Mouse (Mus musculus) MEL (cell line): Measurements from ENCODE around the gene Zpbp. TPM values are rescaled to one million over a fixed set of nuclear protein-coding genes. Genes with fewer than 3 reads are reported as not detected.

Experiments used
- DNase-seq: peaks from one replicate; pipeline ENCODE4 v3.0.0; 2011; ENCODE audit warnings: low read depth, low spot score
- H3K27ac ChIP-seq: 2 replicates; pipeline ENCODE4 v1.5.1; 2012; ENCODE audit warnings: low read depth, mild to moderate bottlenecking, control low read depth, low read length, moderate library complexity; ENCODE audit not compliant: control insufficient read depth
- H3K27me3 ChIP-seq, 2 experiments: fragments of 150-350 bp in 1 of 2; sonication (generic) in 1 of 2; 2 replicates each; pipeline ENCODE4 v1.6.1; 2012; ENCODE audit warnings: low read length in 2 of 2, mild to moderate bottlenecking in 2 of 2, improper control_type of control experiment in 1 of 2, moderate library complexity in 1 of 2; ENCODE audit not compliant: insufficient read depth in 2 of 2, control insufficient read depth in 1 of 2
- H3K36me3 ChIP-seq, 2 experiments: 2 replicates each; pipeline ENCODE4 v1.6.1; 2012 to 2014; ENCODE audit warnings: low read length in 2 of 2, improper control_type of control experiment in 1 of 2, inconsistent platforms in 1 of 2, mild to moderate bottlenecking in 1 of 2; ENCODE audit not compliant: insufficient read depth in 2 of 2, control insufficient read depth in 1 of 2
- H3K4me1 ChIP-seq, 2 experiments: fragments of 150-350 bp in 1 of 2; sonication (generic) in 1 of 2; 2 replicates each; pipeline ENCODE4 v1.6.1; 2012; ENCODE audit warnings: low read length in 2 of 2, improper control_type of control experiment in 1 of 2, mild to moderate bottlenecking in 1 of 2; ENCODE audit not compliant: insufficient read depth in 2 of 2, control insufficient read depth in 1 of 2
- H3K4me3 ChIP-seq, 2 experiments: fragments of 150-350 bp in 1 of 2; sonication (generic) in 1 of 2; 2 replicates each; pipeline ENCODE4 v1.5.1; 2012; ENCODE audit warnings: low read depth in 2 of 2, low read length in 2 of 2, mild to moderate bottlenecking in 2 of 2, moderate library complexity in 2 of 2, control low read depth in 1 of 2, improper control_type of control experiment in 1 of 2; ENCODE audit not compliant: control insufficient read depth in 1 of 2, insufficient read depth in 1 of 2
- H3K79me2 ChIP-seq: 2 replicates; pipeline ENCODE4 v1.6.1; 2012; ENCODE audit warnings: mild to moderate bottlenecking, low read length, moderate library complexity; ENCODE audit not compliant: control insufficient read depth, poor library complexity, insufficient read depth
- H3K9ac ChIP-seq: 2 replicates; pipeline ENCODE4 v1.6.1; 2012; ENCODE audit warnings: low read depth, mild to moderate bottlenecking, control low read depth, low read length, moderate library complexity; ENCODE audit not compliant: control insufficient read depth, poor library complexity, severe bottlenecking
- H3K9me3 ChIP-seq: fragments of 150-350 bp; sonication (generic); replicated peaks from 2 replicates; pipeline ENCODE4 v1.6.1; 2012; ENCODE audit warnings: mild to moderate bottlenecking, low read length, improper control_type of control experiment, moderate library complexity; ENCODE audit not compliant: insufficient read depth
- CTCF ChIP-seq, 3 experiments: IDR thresholded peaks in 2 of 3; conservative IDR thresholded peaks in 1 of 3; 2 replicates each; pipeline ENCODE4 v1.5.1; 2011 to 2012; ENCODE audit warnings: low read length in 3 of 3, low read depth in 2 of 3, mild to moderate bottlenecking in 2 of 3, improper control_type of control experiment in 1 of 3, inconsistent platforms in 1 of 3, mixed read lengths in 1 of 3, moderate library complexity in 1 of 3; ENCODE audit not compliant: control insufficient read depth in 1 of 3, insufficient read depth in 1 of 3, poor library complexity in 1 of 3, severe bottlenecking in 1 of 3
- ELF1 ChIP-seq: IDR thresholded peaks from 2 replicates; pipeline ENCODE4 v1.6.1; 2014; ENCODE audit warnings: low read depth, mild to moderate bottlenecking, inconsistent platforms, low read length, improper control_type of control experiment, moderate library complexity
- MAFK ChIP-seq: IDR thresholded peaks from 2 replicates; pipeline ENCODE4 v1.6.1; 2011; ENCODE audit warnings: low read depth, mild to moderate bottlenecking, low read length, improper control_type of control experiment, borderline replicate concordance
- POLR2A ChIP-seq, 2 experiments: IDR thresholded peaks; 2 replicates each; pipeline ENCODE4 v1.6.1; 2011 to 2012; ENCODE audit warnings: low read length in 2 of 2, mild to moderate bottlenecking in 2 of 2, control low read depth in 1 of 2, improper control_type of control experiment in 1 of 2, low read depth in 1 of 2, moderate library complexity in 1 of 2; ENCODE audit not compliant: control insufficient read depth in 1 of 2, insufficient read depth in 1 of 2, poor library complexity in 1 of 2
- RAD21 ChIP-seq: IDR thresholded peaks from 2 replicates; pipeline ENCODE4 v1.6.1; 2011; ENCODE audit warnings: mild to moderate bottlenecking, low read depth, low read length, improper control_type of control experiment
- SMC3 ChIP-seq: IDR thresholded peaks from 2 replicates; pipeline ENCODE4 v1.6.1; 2011; ENCODE audit warnings: low read depth, low read length, improper control_type of control experiment
- ZC3H11A ChIP-seq: IDR thresholded peaks from 2 replicates; pipeline ENCODE4 v1.6.1; 2012; ENCODE audit warnings: low read depth, mild to moderate bottlenecking, inconsistent platforms, low read length, improper control_type of control experiment
- polyA plus RNA-seq, 2 experiments: library from polyadenylated mRNA; stranded (reverse) in 1 of 2; unstranded in 1 of 2; fragments of >175 nt in 1 of 2; fragments of >200 nt in 1 of 2; gene quantifications; 2 replicates each; pipeline versions ENCODE4 v1.2.1 to v1.2.4; 2012; ENCODE audit warnings: low replicate concordance in 2 of 2, low read depth in 1 of 2; ENCODE audit not compliant: insufficient read length in 2 of 2, insufficient read depth in 1 of 2, missing spikeins in 1 of 2
- total RNA-seq: library from RNA; depleted of rRNA; stranded (reverse); fragments of 300-350 nt; gene quantifications from 2 replicates; pipeline ENCODE4 v1.2.3, GENCODE M21; 2012; rRNA removed

Zpbp gene
- total and polyA plus RNA-seq, 3 experiments = 0.42 to 0.47 TPM; not detected in 1

GRCm38 (mm10) chr11:11239346-11239745, 222.9 kb downstream of the Zpbp start:
- Histone ChIP-seq H3K4me1 (no peaks in the 10 kb centered on the region), H3K9me3 (no peaks in the 10 kb centered on the region), H3K79me2 (no peaks in the 10 kb centered on the region), H3K27me3 (peaks cover 0 to 2% of the 10 kb centered on the region in 2 experiments; a peak in 3 of 4 replicates), H3K9ac (no peak overlapping the region), H3K27ac (no peak overlapping the region), H3K36me3 (no peaks in the 10 kb centered on the region), H3K4me3 (no peak overlapping the region)
- peak; percentile 70 for DNase-seq
- TF ChIP-seq CTCF (IDR thresholded peaks at IDR 0.05 in 2 of 3, conservative IDR thresholded peaks at IDR 0.05 in 1 of 3; ENCODE audit: control insufficient read depth in 1 of 3, insufficient read depth in 1 of 3, low read depth in 2 of 3, low read length in 3 of 3, poor library complexity in 1 of 3, severe bottlenecking in 1 of 3) (peak; percentile 54 to 79 (median 73)), ZC3H11A (peak; percentile 24), ELF1 (peak; percentile 83), SMC3 (peak; percentile 69), RAD21 (peak; percentile 38), POLR2A (IDR thresholded peaks at IDR 0.05; ENCODE audit: control insufficient read depth in 1 of 2, insufficient read depth in 1 of 2, low read depth in 1 of 2, low read length in 2 of 2, poor library complexity in 1 of 2) (no peak), MAFK (no peak)

Other genes starting within 250 kb of the Zpbp start
- 0.15 and 0.29 TPM in 2 replicates for gene Spata48, start 314 bp downstream of the Zpbp start, total RNA-seq
- gene Spata48, start 314 bp downstream of the Zpbp start, polyA plus RNA-seq = 1 to 10 TPM in 1 of 2 experiments, not detected in 1; 1.1 TPM
- gene 4930512M02Rik, start 165.4 kb upstream of the Zpbp start, total RNA-seq = not detected in 2 replicates
- not detected for gene 4930512M02Rik, start 165.4 kb upstream of the Zpbp start, polyA plus RNA-seq
- 90.6 and 97.3 TPM in 2 replicates for gene Ikzf1, start 222.6 kb upstream of the Zpbp start, total RNA-seq
- gene Ikzf1, start 222.6 kb upstream of the Zpbp start, polyA plus RNA-seq = 100 to 1,000 TPM in 1 of 2 experiments, 10 to 100 TPM in 1; 28.0 to 128 TPM